Mouse (Mus musculus) C2C12 (cell line): ENCODE data around the gene Mdc1.

Experiments used
- CTCF ChIP-seq: IDR thresholded peaks from one replicate; pipeline ENCODE4 v1.5.1; 2011; ENCODE audit not compliant: control insufficient read depth, insufficient read depth, insufficient read length
- MAX ChIP-seq: IDR thresholded peaks from one replicate; pipeline ENCODE4 v1.6.1; 2011; ENCODE audit warnings: mild to moderate bottlenecking, control low read depth
- MYOD1 ChIP-seq: IDR thresholded peaks from one replicate; pipeline ENCODE4 v1.6.1; 2011; ENCODE audit warnings: low read depth; ENCODE audit not compliant: control insufficient read depth, insufficient read length

DNA sequence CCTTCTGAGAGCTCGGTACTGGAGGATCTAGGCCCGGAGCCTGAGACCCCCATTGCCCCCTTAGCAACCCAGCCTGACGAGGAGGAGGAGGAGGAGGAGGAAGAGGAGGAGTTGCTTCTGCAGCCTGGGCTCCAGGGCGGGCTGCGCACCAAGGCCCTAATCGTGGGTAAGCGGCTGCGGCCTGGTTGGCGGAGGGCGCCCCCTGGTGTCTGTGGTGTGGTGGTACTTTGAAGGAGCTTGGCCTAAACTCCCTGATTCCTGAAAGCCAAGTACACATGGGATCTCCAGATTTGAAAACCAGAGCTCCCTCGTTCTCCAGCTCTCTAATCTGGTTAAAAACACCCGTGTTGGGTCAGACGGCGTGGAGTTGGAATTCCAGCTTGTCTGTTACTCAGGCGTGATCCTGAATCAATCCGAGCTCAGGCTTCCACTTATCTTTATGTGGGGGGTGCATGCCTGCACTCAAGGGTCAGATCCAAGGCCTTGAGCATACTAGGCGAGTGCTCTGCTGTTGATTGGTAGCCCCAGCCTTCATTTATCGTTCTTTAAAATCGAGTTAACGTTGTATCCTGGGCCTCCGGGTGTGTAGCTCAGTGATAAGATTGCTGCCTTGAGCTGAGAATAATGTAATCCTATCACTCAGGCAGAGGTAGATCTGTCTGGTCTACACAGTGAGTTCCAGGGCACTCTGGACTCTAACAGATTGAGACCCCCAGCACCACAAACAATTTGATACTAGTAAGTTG, 32.6 kb downstream of the Mdc1 start:
- TF ChIP-seq CTCF (peak; percentile 92), MAX (no peak), MYOD1 (no peak)
